Mouse (Mus musculus) T-cell, adult 2 months (primary cell): ENCODE results near the gene Srgap1.

Source experiments
- DNase-seq: peaks from one replicate; pipeline ENCODE4 v3.0.0; 2022; ENCODE audit warnings: low spot score

The Srgap1 gene

DNA sequence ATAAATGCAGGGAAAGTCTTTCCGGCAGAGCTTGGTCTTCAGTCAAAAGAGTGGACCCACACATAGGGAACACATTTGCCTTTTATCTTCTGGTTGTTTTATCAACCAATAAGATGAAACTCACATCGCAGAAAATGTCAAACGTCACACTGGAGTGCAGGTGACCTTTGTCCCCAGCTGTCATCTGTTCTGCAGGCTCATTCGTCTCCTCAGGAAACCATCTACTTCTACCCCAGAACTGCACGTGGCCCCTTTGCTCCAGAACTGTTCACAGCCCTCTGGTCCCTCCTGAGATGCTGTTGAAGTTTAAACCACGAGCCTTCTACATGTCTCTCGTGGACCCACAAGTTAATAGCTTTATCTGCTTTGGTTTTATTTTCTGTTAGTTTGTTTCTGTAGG is 168.3 kb downstream of the Srgap1 start:
- no peak for DNase-seq

DNA sequence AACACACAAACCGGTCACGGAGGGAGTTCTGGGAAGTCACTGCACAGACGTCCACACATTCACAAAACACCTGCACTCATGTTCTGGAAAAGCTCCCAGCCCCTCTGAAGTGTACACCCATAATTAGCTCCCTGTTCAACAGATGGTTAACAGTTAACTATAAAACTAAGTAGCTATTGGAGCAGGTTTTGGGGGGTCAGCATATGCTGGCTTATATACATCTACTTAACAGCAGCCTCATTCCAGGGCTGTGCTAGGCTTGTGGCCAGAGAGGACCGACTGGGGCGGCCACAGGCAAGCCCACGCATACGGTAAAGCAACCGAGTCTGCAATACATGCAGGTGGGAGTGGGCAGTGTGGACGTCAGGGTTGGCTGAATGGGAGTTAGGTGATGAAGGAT is 169.2 kb downstream of the Srgap1 start:
- no peak for DNase-seq

DNA sequence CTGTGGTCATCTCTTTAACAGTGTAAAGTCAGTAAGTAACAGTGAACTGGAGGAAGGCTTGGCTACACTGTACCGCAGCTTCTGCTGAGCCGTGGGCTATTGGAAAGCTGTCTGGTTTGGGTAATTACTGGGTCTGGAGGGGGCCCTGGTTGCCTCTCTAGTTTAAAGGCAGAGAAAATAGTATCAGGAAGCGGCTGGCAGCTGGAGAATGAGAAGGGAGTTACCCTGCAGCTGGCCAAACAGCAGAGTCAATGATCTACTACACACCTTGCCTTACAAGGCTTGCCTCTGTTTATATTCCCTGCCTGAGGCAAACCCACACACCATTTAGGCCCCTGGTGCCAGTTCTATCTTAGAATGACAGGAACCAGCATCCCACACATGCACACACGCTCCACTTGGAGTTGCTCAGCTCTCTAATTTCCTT is 174.0 kb downstream of the Srgap1 start:
- DNase-seq = no peak

DNA sequence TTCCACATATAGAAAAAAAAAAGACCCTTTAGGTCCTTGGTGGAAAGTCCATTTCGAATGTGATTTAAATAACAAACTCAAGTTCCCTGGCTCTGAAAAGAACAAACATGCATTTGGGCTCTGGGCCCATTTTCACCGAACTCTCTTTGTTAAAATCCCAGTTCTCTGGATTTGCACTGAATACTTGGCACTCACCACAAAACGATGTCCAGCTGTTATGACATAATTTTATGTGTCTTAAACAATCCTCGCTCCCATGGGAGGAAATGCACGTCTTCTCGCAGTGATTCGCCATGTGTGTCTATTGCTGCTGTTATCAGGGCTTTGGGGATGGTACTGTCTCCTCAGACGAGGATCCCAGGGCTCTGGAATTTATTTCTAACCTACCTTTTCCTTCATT is 177.2 kb downstream of the Srgap1 start:
- no peak for DNase-seq

DNA sequence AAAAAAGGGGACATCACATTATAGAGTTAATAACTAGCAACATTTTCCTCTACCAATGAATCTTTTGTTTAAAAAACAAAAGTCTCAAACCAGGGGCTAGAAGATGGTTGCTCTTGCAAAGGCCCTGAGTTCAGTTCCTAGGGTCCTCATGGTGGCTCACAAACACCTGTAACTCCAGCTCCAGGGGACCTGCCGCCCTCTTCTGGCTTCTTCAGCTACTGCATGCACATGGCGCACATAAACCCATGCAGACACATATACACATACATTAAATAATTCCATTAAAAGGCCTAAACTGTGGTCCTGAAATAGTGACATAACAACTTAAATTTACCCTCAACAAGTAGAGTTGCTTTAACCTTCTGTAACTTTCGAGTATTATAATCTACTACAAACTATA is 178.9 kb downstream of the Srgap1 start:
- DNase-seq = no peak

DNA sequence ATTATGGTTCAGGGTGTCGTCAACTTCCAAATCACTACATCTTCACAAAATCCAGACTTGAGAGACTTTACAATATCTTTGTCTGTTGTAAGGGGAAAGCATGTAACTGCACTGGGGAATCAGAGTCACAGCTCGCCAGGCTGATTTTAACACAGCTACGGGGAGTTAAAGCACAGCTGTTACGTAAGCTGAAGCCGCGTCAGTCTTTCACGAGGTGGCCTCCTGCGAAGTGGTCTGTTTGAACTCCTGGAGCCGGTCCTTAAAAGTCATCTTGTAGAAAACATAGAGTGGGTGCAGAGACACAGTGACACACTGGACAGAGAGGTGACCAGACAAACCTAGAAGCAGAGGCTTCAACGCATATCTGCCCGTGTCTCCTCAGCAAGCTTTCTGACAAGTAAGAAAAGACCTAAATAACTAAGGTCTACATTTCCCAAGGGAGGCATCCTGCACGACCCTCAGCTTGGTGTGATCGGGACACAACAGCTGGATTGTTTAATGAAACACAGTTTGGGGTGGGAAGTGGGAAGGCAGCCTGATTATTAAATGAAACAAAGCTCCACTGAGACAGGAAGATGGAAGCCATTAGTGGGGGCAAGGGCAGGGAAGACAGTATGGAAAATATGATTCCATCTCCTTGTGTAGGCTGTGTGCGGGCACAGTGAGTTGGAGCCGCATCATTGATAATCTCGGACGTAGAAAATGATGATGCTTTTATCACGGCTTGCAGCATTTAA is 181.4 kb downstream of the Srgap1 start:
- DNase-seq = no peak

DNA sequence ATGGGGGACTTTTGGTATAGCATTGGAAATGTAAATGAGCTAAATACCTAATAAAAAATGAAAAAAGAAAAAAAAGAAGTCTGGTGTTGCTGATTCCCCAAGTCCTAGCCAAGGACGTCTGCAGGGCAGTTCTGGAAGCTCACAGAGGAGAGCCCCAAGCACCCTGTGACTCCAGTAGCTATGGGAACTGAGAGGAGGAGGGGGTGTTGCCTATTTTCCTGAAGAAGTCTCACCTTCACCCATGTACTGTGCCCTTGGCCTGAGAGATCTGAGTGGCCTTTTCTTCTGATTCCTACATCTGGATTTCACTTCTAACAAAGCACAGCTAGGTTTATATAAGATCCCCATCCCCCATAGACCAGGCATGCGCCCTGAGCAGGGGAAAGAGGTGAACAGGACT is 186.2 kb downstream of the Srgap1 start:
- DNase-seq = no peak

DNA sequence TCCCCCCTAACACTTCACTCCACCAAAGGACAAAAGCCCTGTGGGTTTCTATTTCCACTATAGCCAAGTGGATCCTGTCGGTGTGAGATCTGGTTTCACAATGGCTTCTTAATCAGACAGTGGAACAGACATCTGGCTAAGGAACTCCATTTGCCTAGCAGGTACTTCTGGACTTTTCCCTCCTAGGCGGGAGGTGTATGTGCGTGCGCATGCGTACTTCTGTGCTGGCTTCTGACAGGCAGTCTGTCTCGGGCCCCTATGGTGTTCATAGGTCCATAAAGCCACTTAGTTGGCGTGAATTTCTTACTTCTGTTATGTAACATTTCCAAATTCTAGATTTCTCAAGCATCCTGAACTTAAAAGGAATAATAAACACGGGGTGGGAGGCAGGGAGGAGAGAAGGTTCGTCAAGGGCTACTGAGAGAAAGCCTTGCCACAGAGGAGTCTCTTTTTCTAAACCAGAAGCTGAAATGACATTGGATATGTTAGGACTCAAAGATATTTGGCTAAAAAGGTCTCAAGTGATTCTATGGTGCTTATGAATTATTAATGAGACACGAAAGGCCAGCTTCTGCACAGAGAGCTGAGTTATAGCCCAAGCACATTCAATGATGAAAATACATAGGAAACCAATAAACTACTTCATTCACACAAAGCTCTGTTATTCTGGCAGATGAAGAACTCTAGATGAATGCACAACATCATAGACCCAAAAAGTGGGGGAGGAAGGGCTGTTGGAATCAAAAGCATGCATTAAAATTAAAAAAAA is 187.1 kb downstream of the Srgap1 start:
- DNase-seq = no peak

DNA sequence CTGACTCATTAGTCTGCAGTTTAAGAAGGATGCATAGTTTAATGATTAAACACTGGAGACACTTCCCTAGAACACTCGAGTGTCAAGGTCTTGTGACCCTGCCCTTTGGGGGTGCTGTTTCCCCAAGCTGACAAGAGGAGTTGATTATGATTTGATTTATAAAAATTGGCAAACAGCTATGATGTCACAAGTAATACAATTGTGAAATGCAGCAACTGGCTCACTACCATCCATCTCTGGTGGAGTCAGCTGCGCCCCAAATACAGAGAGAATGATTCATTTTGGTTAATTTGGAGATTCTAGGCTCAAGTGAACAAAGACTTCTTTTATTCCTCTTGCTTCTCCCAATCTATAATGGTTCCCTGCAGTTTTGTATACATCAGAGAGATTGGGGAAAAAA is 188.2 kb downstream of the Srgap1 start:
- no peak for DNase-seq

DNA sequence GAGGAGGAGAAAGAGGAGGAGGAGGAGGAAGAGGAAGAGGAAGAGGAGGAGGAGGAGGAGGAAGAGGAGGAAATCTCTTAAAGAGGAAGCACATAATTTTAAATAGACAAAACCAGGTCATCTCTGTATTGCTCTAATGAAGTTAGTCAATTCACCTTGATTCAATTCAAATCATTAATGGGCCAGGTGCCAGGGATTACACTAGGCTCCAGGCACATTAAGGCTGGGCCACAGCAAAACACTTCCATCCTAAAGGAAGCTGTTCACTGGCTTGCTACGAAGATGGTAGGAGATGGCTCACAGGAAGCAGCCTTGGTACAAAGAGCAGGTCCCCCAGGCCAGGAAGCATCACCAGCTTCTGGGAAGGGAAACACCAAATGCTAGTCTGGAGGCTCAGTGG is 189.0 kb downstream of the Srgap1 start:
- no peak for DNase-seq

DNA sequence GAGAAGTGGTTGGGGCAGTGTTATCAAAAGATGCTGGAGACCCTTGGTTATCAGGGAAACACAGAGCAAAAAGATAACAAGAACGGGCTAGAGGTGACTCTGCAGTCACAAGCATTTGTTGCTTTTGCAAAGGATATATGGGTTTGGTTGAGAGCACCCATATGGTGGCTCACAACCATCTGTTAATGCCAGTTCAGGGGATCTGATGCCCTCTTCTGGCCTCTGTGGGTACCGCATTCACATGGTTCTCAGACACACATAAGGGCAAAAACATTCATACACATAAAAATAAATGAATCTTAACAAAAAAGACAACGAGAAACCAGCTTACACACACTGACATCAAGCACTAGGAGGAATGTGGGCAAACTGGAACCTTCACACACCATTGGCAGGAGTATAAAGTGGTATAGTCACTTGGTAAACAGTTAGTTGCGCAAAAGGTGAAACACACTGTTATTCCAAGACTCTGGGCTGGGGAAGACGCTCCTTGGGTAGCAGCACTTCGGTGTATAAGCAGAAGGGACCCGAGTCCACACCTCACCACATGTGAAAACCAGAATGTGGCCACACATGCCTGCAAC is 191.2 kb downstream of the Srgap1 start:
- no peak for DNase-seq

DNA sequence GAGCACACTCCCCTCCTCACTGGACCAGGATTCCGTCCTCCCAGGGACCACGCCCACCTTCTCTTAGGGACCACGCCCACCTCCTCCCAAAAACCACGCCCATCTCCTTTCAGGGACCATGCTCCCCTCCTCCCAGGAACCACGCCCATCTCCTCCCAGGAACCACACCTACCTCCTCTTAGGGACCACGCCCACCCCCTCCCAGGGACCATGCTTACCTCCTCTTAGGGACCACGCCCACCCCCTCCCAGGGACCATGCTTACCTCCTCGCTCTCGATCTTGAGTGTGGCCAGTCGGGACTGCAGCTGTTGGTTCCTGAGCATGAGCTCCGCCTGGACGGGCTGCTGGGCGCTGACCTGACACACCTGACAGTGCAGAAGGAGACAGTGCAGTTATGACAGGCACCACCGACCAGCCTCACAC is 193.7 kb downstream of the Srgap1 start:
- DNase-seq = no peak

DNA sequence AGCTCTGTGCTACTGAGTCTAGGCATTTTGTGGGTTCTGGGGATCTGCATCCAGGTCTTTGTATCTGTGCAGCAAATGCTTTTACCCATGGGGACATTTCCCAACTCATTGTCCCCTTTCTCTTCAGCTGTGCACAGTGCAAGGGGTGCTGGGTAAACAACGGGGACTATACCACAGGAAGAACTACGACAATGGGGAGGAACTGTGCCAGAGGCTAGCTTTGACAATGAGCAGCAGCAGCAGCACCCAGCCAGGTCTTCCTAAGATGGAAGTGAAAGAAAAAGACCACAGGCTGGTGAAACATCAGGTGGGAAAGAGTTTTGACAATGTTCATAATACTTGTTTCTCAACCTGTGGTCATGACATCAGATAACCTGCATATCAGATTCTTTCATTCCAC is 197.6 kb downstream of the Srgap1 start:
- DNase-seq = no peak

DNA sequence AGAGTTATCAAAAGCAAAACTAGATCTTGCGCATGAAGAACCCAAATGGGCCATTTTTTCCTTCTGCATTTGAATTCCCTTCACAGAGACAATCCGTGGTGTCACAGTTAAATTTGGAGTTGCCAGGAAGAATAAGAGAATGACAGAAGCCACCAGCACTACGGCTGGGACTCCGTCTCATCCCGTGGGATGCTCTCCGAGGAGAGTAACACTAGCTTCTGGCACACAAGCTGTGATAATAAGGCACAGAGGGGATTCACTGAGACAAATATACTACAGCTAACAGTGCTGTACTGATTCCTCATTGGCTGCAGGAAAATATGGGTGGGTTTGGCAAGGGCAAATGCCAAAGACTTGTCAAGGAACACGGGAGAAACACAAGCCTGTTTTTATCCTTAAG is 201.4 kb downstream of the Srgap1 start:
- DNase-seq = no peak

DNA sequence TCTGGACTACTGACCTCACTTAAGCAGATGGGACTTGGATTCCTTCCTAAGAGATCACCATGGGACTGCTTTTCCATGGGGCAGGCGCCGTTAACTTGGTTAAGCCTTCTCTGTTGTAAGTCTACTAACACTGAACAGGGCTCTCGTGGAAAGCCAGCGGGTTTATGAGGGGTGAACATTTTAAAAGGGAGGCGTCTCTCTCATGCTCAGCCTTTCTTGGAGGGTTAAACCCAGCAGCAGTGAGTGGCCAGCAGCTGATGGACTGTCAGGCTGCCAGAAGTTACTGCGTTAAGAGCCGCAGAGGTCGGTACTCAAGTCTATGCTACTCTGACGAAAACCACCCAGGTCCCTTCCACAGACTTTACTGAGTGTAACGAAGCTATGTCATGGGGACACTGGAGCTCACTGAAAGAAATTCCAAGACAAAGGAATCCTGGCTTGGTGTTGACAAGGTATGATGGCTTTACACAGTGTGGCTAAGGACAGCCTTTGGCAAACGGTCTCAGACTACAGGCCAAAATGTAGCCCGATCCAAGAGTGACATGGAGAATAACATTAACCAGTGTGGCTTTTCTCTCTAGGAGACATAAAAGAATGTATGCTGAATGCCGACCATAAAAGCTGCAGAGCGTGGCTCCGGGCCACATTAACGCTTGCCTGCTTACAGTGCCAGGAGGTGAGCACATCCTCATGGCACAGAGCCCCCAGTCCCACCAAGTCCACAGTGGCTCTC is 209.8 kb downstream of the Srgap1 start:
- no peak for DNase-seq

DNA sequence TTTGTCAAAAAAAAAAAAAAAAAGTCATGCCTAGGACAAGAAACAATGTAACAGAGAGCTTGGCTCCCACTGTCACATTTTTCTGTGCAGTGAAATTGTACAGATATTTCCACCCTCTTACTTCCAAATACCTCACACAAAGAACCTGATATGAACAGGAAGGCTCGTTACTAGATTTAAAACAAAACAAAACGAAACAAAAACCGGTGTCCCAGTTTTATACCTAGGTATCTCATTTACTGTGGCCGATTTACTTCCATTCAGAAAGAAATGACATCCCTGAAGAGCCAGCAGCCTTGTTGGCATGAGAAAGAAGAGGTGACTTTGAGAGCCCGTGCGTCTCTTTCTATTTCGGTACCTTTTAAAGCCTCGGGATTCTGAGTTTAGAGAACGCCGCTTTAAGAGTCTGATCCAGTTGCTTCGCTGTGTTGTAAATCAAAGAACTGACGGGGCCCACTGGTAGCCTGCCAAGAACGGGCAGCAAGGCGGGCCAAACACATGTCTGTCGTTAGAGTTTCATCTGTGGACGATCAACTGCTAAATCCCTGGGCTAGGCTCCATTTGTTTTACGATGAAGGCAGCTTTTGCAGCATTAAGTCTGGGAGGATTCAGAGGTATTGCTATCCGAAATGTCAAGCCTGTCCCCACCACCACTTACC is 210.5 kb downstream of the Srgap1 start:
- no peak for DNase-seq

DNA sequence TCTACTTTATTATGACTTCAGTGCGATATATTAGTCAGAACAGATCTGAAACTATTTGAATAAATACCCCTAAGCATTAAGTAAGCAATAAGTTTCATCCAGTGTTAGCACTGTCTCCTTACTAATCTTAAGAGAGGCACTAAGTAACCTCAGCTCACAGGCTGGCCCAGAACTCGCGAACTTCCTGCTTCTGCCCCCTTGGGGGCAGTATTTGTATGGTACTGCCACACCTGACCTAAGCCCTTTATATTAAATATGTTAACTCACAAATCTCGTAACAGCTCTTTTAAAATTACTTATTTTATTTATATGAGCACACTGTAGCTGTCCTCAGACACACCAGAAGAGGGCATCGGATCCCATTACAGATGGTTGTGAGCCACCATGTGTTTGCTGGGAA is 213.7 kb downstream of the Srgap1 start:
- DNase-seq = peak; percentile 17

DNA sequence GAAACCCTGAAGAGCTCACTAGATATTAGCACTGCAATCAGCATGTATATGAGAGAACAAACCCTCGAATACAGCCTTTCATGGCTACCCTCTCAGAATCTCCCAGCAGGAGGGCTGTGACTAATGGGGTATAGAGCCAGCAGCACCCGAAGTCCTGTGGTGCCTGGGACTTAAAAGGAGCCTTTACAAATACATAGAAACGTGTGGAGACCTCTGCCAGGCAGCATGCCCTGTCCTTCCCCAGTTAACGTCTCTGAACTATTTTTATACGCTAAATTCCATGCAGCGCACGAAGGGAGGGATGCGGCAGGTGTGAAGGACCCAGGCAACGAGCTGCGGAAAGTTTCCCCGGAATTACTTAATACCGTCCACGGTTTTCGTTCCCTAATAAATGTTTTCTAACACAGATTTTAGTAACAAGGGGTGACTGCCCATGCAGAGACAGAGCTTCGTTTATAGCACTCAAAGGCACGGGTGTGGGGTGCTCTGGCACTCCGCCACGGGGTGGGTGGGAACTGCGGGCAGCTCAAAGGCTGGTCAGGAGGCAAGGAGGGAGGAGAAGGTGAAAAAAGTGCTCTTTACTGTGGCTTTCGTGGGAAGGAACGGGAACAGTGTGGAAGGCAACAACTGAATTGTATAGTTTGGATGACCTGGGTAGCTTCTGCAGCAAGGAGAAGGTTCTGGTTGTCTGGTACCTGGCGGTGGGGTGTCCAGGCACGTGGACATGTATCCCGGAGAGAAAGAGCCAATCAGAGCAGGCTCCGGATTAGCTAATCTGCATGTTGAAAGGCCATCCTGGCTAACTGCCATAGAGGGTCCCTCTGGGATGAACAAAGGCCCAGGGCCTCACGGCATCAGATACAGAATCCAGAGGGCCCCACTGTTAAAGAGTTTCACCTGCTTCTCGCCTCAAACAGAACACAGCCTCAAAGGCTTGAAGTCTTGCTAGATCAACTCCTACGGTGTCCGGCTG is 216.5 kb downstream of the Srgap1 start:
- DNase-seq = no peak

DNA sequence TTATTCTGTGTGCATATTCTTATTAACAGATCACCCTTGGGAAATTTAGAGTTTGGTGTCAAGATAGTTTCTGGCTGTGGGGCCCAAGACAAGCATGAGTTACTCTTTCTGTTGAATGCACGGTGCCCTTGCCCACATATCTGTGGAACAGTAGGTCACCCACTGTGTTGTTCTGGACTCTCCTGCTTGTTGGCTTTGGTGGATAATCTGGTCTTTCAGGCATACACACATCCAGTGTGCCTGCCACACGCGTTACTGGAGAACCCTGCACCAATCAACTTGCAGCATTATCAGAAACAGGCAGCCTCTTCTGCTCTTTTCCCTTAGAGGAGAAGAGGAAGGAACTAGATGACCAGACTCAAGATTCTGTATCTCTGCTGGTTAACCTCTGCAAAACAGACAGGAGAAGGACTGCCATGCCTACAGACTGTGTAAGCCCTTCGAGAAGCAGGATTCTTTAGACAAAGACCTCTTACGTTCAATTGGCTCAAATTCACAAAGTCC is 217.3 kb downstream of the Srgap1 start:
- DNase-seq = no peak

DNA sequence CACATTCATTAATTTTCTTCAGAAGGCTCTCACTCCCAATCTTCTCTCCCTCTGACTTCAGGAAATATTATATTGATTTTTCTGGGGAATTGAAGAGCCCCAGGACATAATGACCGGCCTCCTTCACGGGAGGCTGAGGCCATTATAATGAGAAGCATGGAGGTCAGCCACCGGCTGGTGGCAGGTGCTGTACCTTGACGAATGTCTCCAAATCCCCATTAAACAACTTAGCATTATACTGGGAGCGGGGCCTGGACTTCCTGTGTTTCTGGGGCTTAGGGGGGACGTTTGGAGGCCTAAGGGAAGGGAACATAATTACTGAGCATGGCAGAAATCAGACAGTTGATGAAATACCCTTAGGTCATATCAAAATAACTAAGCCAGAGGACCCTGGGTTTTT is 218.1 kb downstream of the Srgap1 start:
- DNase-seq = no peak

DNA sequence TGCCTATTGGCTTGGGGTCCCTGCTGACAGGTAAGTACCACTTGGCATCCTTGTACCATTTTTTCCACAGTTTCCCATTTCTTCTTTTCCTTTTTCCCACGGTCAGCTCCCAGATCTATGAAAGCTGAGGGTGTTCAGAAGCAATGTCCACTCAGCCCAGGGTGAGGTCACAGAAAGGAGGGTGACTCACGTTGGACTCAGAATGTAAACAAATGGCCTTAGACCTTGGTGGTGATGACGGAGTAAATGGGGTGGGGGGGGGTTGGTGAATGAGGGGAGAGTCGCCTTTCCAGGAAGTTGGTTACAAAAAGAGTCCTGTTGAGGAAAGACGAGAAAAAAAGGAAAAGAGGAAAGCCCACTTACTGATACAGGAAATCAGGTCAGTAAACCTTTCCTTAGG is 224.4 kb downstream of the Srgap1 start:
- DNase-seq = no peak
